Mouse (Mus musculus) embryo, embryonic 9.5 days (tissue): Measurements from ENCODE around the gene Upk2.
A peak's percentile ranks its signal among the peaks of the same experiment; 100 is the strongest.
"Not testable (repeated sequence)": the region's sequence is repeated elsewhere in the genome, so short reads cannot be mapped to it uniquely, and the experiment has no call there.

Experiments used
- DNase-seq: peaks from one replicate; pipeline ENCODE4 v3.0.0-alpha.2; 2017; ENCODE audit errors: extremely low spot score

Gene Upk2

DNA sequence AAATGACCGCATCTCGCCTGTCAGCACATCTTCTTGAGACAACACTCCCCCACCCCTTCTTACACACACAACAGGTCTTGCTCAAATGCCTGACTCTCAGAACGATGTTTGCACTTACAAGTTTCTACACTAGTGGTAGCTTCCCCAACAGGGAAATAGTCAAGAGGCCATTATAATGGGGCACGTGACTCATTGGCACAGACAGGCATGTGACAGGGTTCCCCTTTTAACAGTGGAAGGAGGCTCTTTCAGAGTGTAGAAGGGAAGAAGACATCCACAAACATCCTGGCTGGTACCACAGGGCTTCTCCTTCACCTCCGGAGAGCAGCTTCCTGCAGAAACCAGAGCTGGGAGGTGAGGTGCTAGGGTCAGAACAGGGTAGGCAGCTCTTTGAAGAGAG lies 7.2 kb upstream of the Upk2 start:
- no peak for DNase-seq

GRCm38 (mm10) chr9:44457035-44457742 lies 2.4 kb upstream of the Upk2 start:
- peak; percentile 72 for DNase-seq

- DNase-seq = peak; percentile 82
Observed at GRCm38 (mm10) chr9:44454132-44454890, 465 bp downstream of the Upk2 start.

GRCm38 (mm10) chr9:44450387-44450786 lies 4.4 kb downstream of the Upk2 start:
- no peak for DNase-seq

DNA sequence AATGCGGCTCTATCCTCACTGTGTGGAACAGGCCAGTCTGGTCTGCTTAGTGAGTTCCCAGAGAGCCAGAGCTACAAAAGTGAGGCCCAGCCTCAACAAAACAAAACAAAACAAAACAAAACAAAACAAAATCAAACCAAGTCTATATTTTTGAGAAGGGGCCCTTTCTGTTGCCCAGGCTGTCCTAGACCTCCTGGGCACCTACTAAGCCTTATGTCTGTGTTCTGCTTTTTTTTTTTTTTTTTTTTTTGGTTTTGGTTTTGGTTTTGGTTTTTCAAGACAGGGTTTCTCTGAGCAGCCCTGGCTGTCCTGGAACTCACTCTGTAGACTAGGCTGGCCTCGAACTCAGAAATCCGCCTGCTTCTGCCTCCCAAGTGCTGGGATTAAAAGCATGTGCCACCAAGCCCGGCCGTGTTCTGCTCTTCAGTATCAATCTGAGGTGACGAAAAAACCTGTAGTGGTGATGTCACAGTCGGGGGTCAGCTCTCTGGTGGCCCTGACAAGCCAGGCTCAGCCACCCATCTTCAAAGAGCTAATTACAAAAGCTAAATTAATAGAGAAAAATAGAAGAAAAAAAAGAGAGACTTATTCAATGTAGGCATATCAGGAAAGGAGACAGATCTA lies 10.3 kb downstream of the Upk2 start:
- DNase-seq = not testable (repeated sequence)

DNA sequence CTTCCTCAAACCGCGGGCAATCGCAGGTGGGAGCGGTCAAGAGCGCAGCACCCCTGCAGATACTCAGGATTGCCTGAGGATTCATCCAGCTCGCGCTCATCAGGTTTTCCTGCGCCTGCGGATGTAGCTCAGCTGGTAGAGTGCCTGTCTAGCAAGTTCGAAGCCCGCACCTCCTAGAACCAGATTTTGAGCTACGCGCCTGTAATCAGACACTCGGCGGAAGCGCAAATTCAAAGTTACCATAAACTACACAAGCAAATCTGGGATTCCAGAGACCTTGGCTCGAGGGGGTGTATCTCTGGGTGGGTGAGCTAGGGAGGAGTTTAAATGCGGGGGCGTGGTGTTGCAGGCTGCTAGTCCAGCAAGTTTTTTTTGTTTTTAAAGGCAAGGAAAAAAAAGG lies 13.8 kb downstream of the Upk2 start, which contains the start of gene Foxr1:
Gene Foxr1, minus strand, starts transcription at position 176 of the 400 bp plus-strand sequence.
- no peak for DNase-seq

DNA sequence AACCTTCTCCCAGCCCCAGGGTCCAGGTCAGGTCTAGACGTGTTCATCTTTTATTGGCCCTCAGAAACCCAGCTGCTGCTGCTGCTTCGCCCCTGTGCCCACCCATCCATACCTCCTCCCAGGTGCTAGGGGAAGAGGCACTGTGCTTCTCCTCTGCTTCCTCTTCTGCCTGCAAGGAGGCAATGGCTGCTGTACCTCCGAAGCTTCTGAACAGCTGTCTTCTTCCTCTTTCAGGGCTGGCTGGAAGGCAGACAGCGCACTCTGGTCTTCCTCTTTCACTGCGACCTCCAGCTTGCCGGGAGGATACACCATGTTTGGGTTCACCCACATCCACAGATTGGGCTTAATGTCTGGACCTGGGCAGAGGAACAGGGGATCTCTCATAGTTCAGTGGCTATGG lies 19.0 kb downstream of the Upk2 start:
- no peak for DNase-seq

DNA sequence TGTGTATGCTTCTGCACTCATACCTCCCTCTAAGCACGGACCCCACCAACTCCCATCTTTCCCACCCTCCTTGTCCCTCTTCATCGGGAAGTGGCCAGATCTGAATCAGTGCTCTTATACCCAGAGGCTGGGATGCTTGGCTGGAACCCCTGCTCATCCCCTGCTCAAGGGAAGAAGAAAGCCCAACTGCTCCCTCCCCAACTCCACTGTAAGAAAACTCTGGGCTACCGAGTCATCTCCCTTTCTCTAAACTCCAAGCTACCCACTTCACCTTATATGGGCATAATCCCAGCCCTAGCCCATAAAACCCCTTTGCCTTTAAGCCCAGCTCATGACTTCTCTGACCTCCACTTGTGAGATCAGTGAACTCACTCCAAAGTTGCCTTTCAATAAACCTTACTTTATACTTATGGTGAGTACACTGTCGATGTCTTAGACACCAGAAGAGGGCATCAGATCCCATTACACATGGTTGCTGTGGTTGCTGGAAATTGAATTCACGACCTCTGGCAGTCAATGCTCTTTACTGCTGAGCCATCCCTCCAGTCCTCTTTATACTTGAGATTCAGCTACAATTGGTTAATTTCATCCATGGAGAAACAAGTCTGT lies 22.1 kb downstream of the Upk2 start:
- no peak for DNase-seq

- no peak for DNase-seq
Observed at GRCm38 (mm10) chr9:44423576-44423975, 31.2 kb downstream of the Upk2 start.

- no peak for DNase-seq
Observed at GRCm38 (mm10) chr9:44420280-44420898, 34.4 kb downstream of the Upk2 start.

- not testable (repeated sequence) for DNase-seq
Observed at GRCm38 (mm10) chr9:44419730-44420129, 35.0 kb downstream of the Upk2 start.

GRCm38 (mm10) chr9:44418519-44419385 lies 36.0 kb downstream of the Upk2 start, which contains the start of gene Ccdc84:
Gene Ccdc84 (minus strand): TSS chr9:44418569.
- DNase-seq = no peak

- peak; percentile 94 for DNase-seq
Observed at GRCm38 (mm10) chr9:44417892-44418363, 36.8 kb downstream of the Upk2 start.

GRCm38 (mm10) chr9:44417156-44417891 lies 37.5 kb downstream of the Upk2 start:
- no peak for DNase-seq

DNA sequence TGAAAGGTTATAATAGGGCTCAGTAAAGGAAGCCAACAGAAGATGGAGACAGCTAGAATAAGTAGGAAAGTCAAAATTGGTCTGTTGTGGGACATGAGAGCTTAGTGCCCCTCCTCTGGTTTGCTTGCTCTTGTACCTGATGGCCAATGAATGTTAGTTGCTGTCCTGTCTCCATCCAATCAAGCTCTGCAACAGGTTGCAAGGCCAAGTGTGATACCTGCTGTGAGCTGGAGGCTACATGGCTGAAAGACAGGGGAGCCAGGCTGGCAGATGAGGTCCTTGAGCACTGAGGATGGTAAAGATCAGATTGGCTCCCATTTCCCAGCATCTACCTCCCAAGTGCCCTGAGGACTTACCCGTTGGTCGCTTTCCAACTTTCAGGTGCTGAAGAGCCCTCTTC lies 42.0 kb downstream of the Upk2 start:
- DNase-seq = no peak

DNA sequence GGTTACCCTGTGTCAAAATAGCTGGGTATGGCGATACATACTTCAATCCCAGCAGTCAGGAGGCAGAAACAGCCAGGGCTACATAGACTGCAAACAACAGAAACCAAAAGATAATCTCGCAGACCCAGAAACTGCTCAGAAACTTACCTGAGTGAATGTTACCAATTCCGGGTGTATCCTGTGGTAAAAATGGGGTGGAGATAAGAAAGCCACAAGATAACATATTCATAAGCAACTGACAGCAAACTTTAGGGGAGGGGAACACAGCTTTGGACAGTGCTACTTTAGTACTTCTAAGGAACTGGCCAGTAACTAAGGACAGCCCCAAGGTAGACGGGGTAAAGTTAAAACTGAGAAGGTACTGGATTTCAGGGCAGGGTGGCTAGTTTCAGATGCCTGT lies 42.5 kb downstream of the Upk2 start:
- no peak for DNase-seq

DNA sequence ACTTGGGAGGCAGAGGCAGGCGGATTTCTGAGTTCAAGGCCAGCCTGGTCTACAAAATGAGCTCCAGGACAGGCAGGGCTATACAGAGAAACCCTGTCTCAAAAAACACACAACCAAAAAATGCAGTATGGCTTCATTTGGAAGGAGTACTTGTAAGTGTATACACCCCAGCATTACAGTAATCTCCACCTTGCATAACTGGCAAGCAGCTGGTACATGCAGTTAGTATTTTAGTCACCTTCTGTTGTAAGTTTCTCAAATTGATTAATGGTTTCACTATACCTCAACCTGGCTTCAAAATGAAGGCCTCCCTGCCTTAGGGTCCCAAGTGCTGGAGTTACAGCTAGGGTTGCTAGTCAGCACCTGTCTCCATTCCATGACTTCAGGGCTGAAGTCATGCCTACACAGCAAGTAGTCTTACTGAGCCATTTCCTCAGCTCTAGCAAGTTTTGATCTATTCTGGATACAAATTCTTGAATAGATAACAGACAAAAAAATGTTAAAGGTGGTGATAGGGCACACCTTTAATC lies 43.1 kb downstream of the Upk2 start:
- no peak for DNase-seq

DNA sequence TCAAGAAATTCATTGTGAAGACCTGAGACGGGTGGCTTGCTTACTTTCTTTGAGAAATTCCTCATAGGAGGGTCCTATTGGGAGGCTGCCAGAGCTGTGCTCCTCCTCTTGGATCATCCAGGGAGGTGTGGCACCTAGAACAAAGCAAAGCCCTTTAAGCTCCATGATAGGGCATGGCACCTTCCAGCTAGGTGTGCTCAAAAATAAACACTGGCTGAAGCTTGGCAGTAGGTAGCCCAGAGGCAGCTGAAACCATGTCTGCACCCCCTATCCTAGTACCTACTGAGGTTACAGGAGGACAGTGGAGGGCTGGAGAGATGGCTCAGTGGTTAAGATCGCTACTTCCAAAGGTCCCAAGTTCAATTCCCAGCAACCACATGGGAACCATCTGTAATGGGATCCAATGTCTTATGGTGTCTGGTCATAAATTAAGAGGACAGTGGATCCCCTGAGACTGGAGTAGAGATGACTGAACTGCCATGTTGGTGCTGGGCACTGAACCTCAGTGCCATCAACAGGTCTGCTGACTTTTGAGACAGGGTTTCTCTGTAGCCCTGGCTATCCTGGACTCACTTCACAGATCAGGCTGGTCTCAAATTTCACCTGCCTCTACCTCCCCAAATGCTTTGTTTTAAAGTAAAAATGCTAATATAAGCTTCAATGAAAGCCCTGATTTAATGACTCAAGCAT lies 44.0 kb downstream of the Upk2 start:
- DNase-seq = no peak

GRCm38 (mm10) chr9:44408693-44409092 lies 46.1 kb downstream of the Upk2 start:
- DNase-seq = not testable (repeated sequence)
